Mouse (Mus musculus) heart, postnatal 0 days (tissue): ENCODE results near the gene Brms1l. TPM values are rescaled to one million over a fixed set of nuclear protein-coding genes. Genes with fewer than 3 reads are reported as not detected.

ENCODE experiments used
- ATAC-seq: fragments of 200-750 bp; cut with Nextera tagmentation; 2 replicates; pipeline ENCODE4 v1.8.0; 2017; ENCODE audit warnings: low read depth, moderate number of reproducible peaks, moderate library complexity; ENCODE audit not compliant: insufficient read depth
- DNase-seq: peaks from one replicate; pipeline ENCODE4 v3.0.0-alpha.2; 2016; ENCODE audit warnings: low spot score
- H3K27ac ChIP-seq: fragments of 300-500 bp; sonication (generic); 2 replicates; pipeline ENCODE4 v1.5.1; 2014; ENCODE audit warnings: low read depth, mild to moderate bottlenecking
- H3K27me3 ChIP-seq: fragments of 300-500 bp; sonication (generic); 2 replicates; pipeline ENCODE4 v1.6.1; 2014; ENCODE audit warnings: low read length, mixed read lengths; ENCODE audit not compliant: control insufficient read depth, insufficient read depth
- H3K36me3 ChIP-seq: fragments of 300-500 bp; sonication (generic); replicated peaks from 2 replicates; pipeline ENCODE4 v1.6.1; 2014; ENCODE audit warnings: low read length, mixed read lengths; ENCODE audit not compliant: control insufficient read depth, insufficient read depth
- H3K4me1 ChIP-seq: fragments of 300-500 bp; sonication (generic); 2 replicates; pipeline ENCODE4 v1.6.1; 2014; ENCODE audit warnings: antibody characterized with exemption; ENCODE audit not compliant: control insufficient read depth, insufficient read depth
- H3K4me2 ChIP-seq: fragments of 300-500 bp; sonication (generic); 2 replicates; pipeline ENCODE4 v1.6.1; 2014; ENCODE audit warnings: low read depth, mild to moderate bottlenecking, low read length, moderate library complexity
- H3K4me3 ChIP-seq: fragments of 300-500 bp; sonication (generic); 2 replicates; pipeline ENCODE4 v1.5.1; 2014; ENCODE audit warnings: low read depth, low read length
- H3K9ac ChIP-seq: fragments of 300-500 bp; sonication (generic); replicated peaks from 2 replicates; pipeline ENCODE4 v1.6.1; 2014; ENCODE audit warnings: low read depth, low read length, mixed read lengths
- H3K9me3 ChIP-seq: fragments of 300-500 bp; sonication (generic); replicated peaks from 2 replicates; pipeline ENCODE4 v1.6.1; 2016; ENCODE audit warnings: low read length; ENCODE audit not compliant: control insufficient read depth
- CTCF ChIP-seq: IDR thresholded peaks from 2 replicates; pipeline ENCODE4 v1.5.1; 2016; ENCODE audit warnings: antibody characterized with exemption, control low read depth, low read depth
- EP300 ChIP-seq: IDR thresholded peaks from 2 replicates; pipeline ENCODE4 v1.6.1; 2016; ENCODE audit warnings: antibody characterized with exemption, low read depth
- WGBS: fragments of 180-500 bp; shearing (Covaris S2); extraction: QIAGEN DNeasy Blood & Tissue Kit; methylation state at CpG from one replicate; pipeline ENCODE4 v1.1.7; 2014; 5-methylcytosine and 5-hydroxymethylcytosine counted together
- polyA plus RNA-seq: library from polyadenylated mRNA; unstranded; fragments of >200 nt; fragmentation: Nextera tagmentation; extraction: Ambion mirVana; gene quantifications from 2 replicates; pipeline ENCODE4 v1.2.1, GENCODE M21; 2015
- total RNA-seq: library from RNA; depleted of rRNA; stranded (reverse); fragments of >200 nt; gene quantifications from 2 replicates; pipeline ENCODE4 v1.2.3, GENCODE M21; 2014; ENCODE audit warnings: low replicate concordance

Gene Brms1l
- total and polyA plus RNA-seq, 2 experiments from 2014 or later = 19.6 to 20.5 TPM

GRCm38 (mm10) chr12:55824027-55824426 is 12.1 kb upstream of the Brms1l start:
- no peak overlapping the region for H3K9ac ChIP-seq
- no peak overlapping the region for H3K27ac ChIP-seq
- 85% methylated on average over 6 of the region's 6 CpGs for WGBS
- no peak for TF ChIP-seq EP300
- TF ChIP-seq CTCF = no peak
- H3K27me3 ChIP-seq = no peaks in the 10 kb centered on the region
- no peaks in the 10 kb centered on the region for H3K4me1 ChIP-seq
- no peak for ATAC-seq
- no peak for DNase-seq
- H3K9me3 ChIP-seq = no peaks in the 10 kb centered on the region
- no peaks in the 10 kb centered on the region for H3K36me3 ChIP-seq
- no peak overlapping the region for H3K4me2 ChIP-seq
- H3K4me3 ChIP-seq = no peak overlapping the region

- ATAC-seq = no peak
- no peak for DNase-seq
- H3K9ac ChIP-seq = no peak overlapping the region
- H3K9me3 ChIP-seq = no peaks in the 10 kb centered on the region
- no peaks in the 10 kb centered on the region for H3K4me1 ChIP-seq
- no peaks in the 10 kb centered on the region for H3K27me3 ChIP-seq
- H3K4me2 ChIP-seq = no peak overlapping the region
- TF ChIP-seq CTCF = no peak
- no peak for TF ChIP-seq EP300
- H3K27ac ChIP-seq = no peak overlapping the region
- no peak overlapping the region for H3K4me3 ChIP-seq
- no peaks in the 10 kb centered on the region for H3K36me3 ChIP-seq
- 74% methylated on average over 2 of the region's 2 CpGs for WGBS
These were observed 10.6 kb upstream of the Brms1l start for GRCm38 (mm10) chr12:55825537-55825936.

GRCm38 (mm10) chr12:55831101-55831500 is 5.0 kb upstream of the Brms1l start:
- ATAC-seq (no peak), DNase-seq (peak; percentile 67)
- Histone ChIP-seq H3K4me2 (no peak overlapping the region), H3K4me1 (no peaks in the 10 kb centered on the region), H3K36me3 (no peaks in the 10 kb centered on the region), H3K27me3 (no peaks in the 10 kb centered on the region), H3K4me3 (no peak overlapping the region), H3K27ac (no peak overlapping the region), H3K9ac (no peak overlapping the region), H3K9me3 (no peaks in the 10 kb centered on the region)
- no peak for TF ChIP-seq EP300
- TF ChIP-seq CTCF = peak; percentile 84
- whole genome bisulfite sequencing = 16% methylated on average over 2 of the region's 2 CpGs

- Histone ChIP-seq H3K4me1 (no peaks in the 10 kb centered on the region; the same call in 1 of the 2 replicates), H3K27me3 (no peaks in the 10 kb centered on the region), H3K9ac (no peak overlapping the region), H3K36me3 (no peaks in the 10 kb centered on the region), H3K4me3 (no peak overlapping the region), H3K4me2 (no peak overlapping the region), H3K9me3 (no peaks in the 10 kb centered on the region), H3K27ac (no peak overlapping the region)
- ATAC-seq = no peak
- no peak for DNase-seq
- TF ChIP-seq CTCF (no peak), EP300 (no peak)
These were observed 3.2 kb upstream of the Brms1l start for GRCm38 (mm10) chr12:55832961-55833360.

DNA sequence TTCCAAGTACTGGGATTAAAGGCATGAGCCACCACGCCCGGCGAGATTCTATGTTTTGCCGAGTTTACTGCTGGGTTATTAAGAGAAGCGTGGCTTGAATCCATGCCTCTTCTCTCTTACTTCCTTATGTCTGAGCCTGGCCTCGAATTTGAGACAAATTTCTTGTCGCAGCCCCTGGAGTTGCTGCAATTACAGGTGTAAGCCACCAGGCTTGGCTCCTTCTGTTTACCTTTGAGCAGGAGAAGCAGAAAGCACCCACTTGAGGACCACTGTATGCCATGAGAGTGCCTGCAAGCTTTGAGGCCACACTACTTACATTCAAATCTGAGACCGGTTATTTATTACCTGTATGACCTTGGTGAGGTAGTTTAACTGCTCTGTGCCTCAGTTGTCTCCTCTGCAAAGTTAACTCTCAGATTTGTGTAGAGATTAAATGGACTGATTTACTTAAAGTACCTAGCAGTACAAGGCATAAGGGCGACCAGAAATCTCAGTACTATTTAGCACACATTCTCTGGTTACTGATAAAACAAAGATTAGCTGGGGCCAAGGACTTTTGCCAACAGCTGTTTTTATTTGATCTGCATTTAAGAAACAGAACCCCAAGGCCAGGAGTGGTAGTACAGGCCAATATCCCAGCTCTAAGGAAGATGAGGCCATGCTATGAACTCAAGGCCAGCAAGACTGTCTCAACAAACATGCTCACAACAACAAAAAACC is 2.1 kb upstream of the Brms1l start:
- Histone ChIP-seq H3K9ac (no peak overlapping the region), H3K4me3 (no peak overlapping the region), H3K27ac (no peak overlapping the region), H3K4me2 (no peak overlapping the region), H3K9me3 (no peaks in the 10 kb centered on the region), H3K36me3 (no peaks in the 10 kb centered on the region), H3K27me3 (no peaks in the 10 kb centered on the region), H3K4me1 (no peaks in the 10 kb centered on the region; the same call in 1 of the 2 replicates)
- 53% methylated on average over 9 of the region's 9 CpGs for WGBS
- DNase-seq (no peak), ATAC-seq (no peak)
- no peak for TF ChIP-seq CTCF
- no peak for TF ChIP-seq EP300

DNA sequence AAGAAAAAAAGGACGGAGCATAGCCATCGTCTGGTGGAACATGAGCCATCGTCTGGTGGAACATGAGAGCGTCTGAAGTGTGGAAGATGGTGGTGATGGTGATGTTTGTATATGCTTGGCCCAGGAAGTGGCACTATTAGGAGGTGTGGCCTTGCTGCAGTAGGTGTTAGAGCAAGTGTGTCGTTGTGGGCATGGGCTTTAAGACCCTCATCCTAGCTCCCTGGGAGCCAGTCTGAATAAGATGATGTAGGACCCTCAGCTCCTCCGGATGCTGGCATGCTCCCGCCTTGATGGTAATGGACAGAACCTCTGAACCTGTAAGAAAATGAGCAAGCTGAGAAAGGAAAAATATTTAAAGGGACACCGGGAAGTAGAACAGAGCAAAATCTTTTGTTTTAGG is 1.2 kb upstream of the Brms1l start:
- Histone ChIP-seq H3K4me3 (no peak overlapping the region), H3K4me2 (no peak overlapping the region), H3K4me1 (no peaks in the 10 kb centered on the region; the same call in 1 of the 2 replicates), H3K36me3 (no peaks in the 10 kb centered on the region), H3K27ac (no peak overlapping the region), H3K9ac (no peak overlapping the region), H3K9me3 (no peaks in the 10 kb centered on the region), H3K27me3 (no peaks in the 10 kb centered on the region)
- WGBS = 77% methylated on average over 8 of the region's 8 CpGs
- DNase-seq (no peak), ATAC-seq (no peak)
- TF ChIP-seq EP300 (no peak), CTCF (no peak)
